Mouse (Mus musculus) MN1 (cell line): ENCODE data around the gene Krt20.
A peak's percentile ranks its signal among the peaks of the same experiment; 100 is the strongest.

Source experiments
- DNase-seq: peaks from one replicate; pipeline ENCODE4 v3.0.0-alpha.2; 2016; ENCODE audit warnings: low spot score

Krt20 gene

GRCm38 (mm10) chr11:99437972-99438371 lies at the start of gene Krt20:
Gene Krt20, minus strand, starts transcription at chr11:99438150.
- no peak for DNase-seq

GRCm38 (mm10) chr11:99474981-99475380 lies 37.0 kb upstream of the Krt20 start:
- DNase-seq = no peak

GRCm38 (mm10) chr11:99473433-99473832 lies 35.5 kb upstream of the Krt20 start:
- DNase-seq = no peak

- DNase-seq = no peak
Observed at GRCm38 (mm10) chr11:99472405-99472804, 34.5 kb upstream of the Krt20 start.

- no peak for DNase-seq
Observed at GRCm38 (mm10) chr11:99471946-99472345, 34.0 kb upstream of the Krt20 start.

- DNase-seq = no peak
Observed at GRCm38 (mm10) chr11:99469228-99469627, 31.3 kb upstream of the Krt20 start.

GRCm38 (mm10) chr11:99468566-99468965 lies 30.6 kb upstream of the Krt20 start:
- DNase-seq = no peak

- DNase-seq = no peak
Observed at GRCm38 (mm10) chr11:99466316-99466715, 28.4 kb upstream of the Krt20 start.

GRCm38 (mm10) chr11:99464836-99465235 lies 26.9 kb upstream of the Krt20 start:
- peak; percentile 65 for DNase-seq

GRCm38 (mm10) chr11:99463155-99463554 lies 25.2 kb upstream of the Krt20 start:
- DNase-seq = peak; percentile 37

- no peak for DNase-seq
Observed at GRCm38 (mm10) chr11:99461736-99462135, 23.8 kb upstream of the Krt20 start.

- DNase-seq = no peak
Observed at GRCm38 (mm10) chr11:99458887-99459286, 20.9 kb upstream of the Krt20 start.

- no peak for DNase-seq
Observed at GRCm38 (mm10) chr11:99454759-99455158, 16.8 kb upstream of the Krt20 start.

- DNase-seq = no peak
Observed at GRCm38 (mm10) chr11:99454044-99454443, 16.1 kb upstream of the Krt20 start.

- no peak for DNase-seq
Observed at GRCm38 (mm10) chr11:99448769-99449168, 10.8 kb upstream of the Krt20 start.

GRCm38 (mm10) chr11:99441220-99441619 lies 3.3 kb upstream of the Krt20 start:
- no peak for DNase-seq

GRCm38 (mm10) chr11:99439465-99439864 lies 1.5 kb upstream of the Krt20 start:
- no peak for DNase-seq

GRCm38 (mm10) chr11:99436625-99437024 lies 1.3 kb downstream of the Krt20 start:
- no peak for DNase-seq

- no peak for DNase-seq
Observed at GRCm38 (mm10) chr11:99430670-99431069, 7.3 kb downstream of the Krt20 start.

GRCm38 (mm10) chr11:99422159-99422558 lies 15.8 kb downstream of the Krt20 start, which contains the start of gene Krt12:
Gene Krt12, minus strand, starts transcription at chr11:99422259.
- DNase-seq = no peak

- DNase-seq = no peak
Observed at GRCm38 (mm10) chr11:99420586-99420985, 17.4 kb downstream of the Krt20 start.

- DNase-seq = no peak
Observed at GRCm38 (mm10) chr11:99417819-99418218, 20.1 kb downstream of the Krt20 start.

GRCm38 (mm10) chr11:99416902-99417301 lies 21.0 kb downstream of the Krt20 start:
- no peak for DNase-seq

GRCm38 (mm10) chr11:99414463-99415147 lies 23.3 kb downstream of the Krt20 start:
- no peak for DNase-seq
